Comparison of ENCODE assay signal across 19 mouse cellular contexts in the genomic region with DNA sequence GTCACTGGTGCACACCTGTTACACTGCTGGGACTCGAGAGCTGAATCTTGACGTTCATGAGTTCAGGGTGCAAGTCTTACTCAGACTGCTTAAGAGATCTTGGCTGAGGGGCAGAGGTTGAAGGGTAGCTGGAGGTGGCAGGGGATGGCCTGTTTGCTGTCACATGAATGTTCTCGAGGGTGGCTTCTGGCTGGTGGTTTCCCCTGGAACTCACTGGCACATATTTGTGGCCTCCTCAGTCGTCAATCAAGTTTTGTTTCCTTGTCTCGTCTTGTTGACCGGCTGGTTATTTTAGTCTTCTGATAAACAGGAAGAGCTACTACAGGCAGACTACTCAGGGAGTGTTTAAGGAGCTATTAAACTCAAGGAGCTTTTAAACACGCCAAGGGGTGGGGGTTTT.
DNase-seq lines count a peak whose midpoint lies in the region; ATAC-seq lines count a peak whose summit lies in the region.
"Had no signal": no experiment of that assay in that cellular context is flagged by ENCODE, and none has a peak within 500 bp of the region (broad histone marks: within the 10 kb centered on the region; RNA-seq: fewer than 3 reads in every experiment).

No protein-coding gene starts in this region.

- intact Hi-C loops in left cerebral cortex, postnatal 14 days (cut with DNase I) = loop anchor here (5.0 kb wide), 1 partner anchor 34 kb away; no protein-coding TSS in a partner anchor

- no peak overlapping the region for H3K4me2 ChIP-seq in lung, embryonic 15.5 days
- no peak overlapping the region for H3K4me2 ChIP-seq in forebrain, embryonic 12.5 days
- H3K4me2 ChIP-seq: embryonic facial prominence, embryonic 12.5 days; liver, embryonic 12.5 days had no signal

- DNase-seq in kidney, postnatal 14 days = peak; percentile 27
- DNase-seq in kidney, postnatal 36 days = no peak
- peak; percentile 36 for DNase-seq in Muller cell, postnatal 12 days (ENCODE audit: inconsistent ontology term)
- DNase-seq in skeletal muscle tissue, adult 2 months (ENCODE audit: low read depth, low spot score) = peak; percentile 17
- DNase-seq in left cerebral cortex, postnatal 14 days (ENCODE audit: low spot score in 2 of 2) = no peak
- DNase-seq in layer of hippocampus, adult 9-11 months = no peak
- DNase-seq: cerebellum, adult 8-10 months; heart, adult 2 months; left cerebral cortex, postnatal 4 days; retina, postnatal 1 day; thymus, postnatal 36 days had no signal

- no peak overlapping the region for H3K4me3 ChIP-seq in lung, embryonic 15.5 days
- H3K4me3 ChIP-seq in forebrain, embryonic 12.5 days (replicated peaks) = no peak overlapping the region
- H3K4me3 ChIP-seq: embryonic facial prominence, embryonic 12.5 days; heart, adult 2 months; layer of hippocampus, adult 2 months; liver, embryonic 12.5 days had no signal

- peak overlapping the region; percentile 21; the same call in 1 of the 2 replicates for H3K27ac ChIP-seq in lung, embryonic 15.5 days
- H3K27ac ChIP-seq in forebrain, embryonic 12.5 days = no peak overlapping the region
- H3K27ac ChIP-seq: heart, adult 2 months; layer of hippocampus, adult 2 months had no signal

- no peaks in the 10 kb centered on the region for H3K9me3 ChIP-seq in lung, embryonic 15.5 days
- H3K9me3 ChIP-seq in forebrain, embryonic 12.5 days = no peaks in the 10 kb centered on the region
- H3K9me3 ChIP-seq: embryonic facial prominence, embryonic 12.5 days; liver, embryonic 12.5 days had no signal

- no peaks in the 10 kb centered on the region for H3K36me3 ChIP-seq in lung, embryonic 15.5 days
- H3K36me3 ChIP-seq in forebrain, embryonic 12.5 days (replicated peaks) = no peaks in the 10 kb centered on the region
- H3K36me3 ChIP-seq: embryonic facial prominence, embryonic 12.5 days; liver, embryonic 12.5 days had no signal

- peaks cover 45% of the 10 kb centered on the region for H3K4me1 ChIP-seq in lung, embryonic 15.5 days
- H3K4me1 ChIP-seq in forebrain, embryonic 12.5 days = peaks cover 9% of the 10 kb centered on the region

- H3K27me3 ChIP-seq in lung, embryonic 15.5 days = no peaks in the 10 kb centered on the region
- H3K27me3 ChIP-seq in forebrain, embryonic 12.5 days = no peaks in the 10 kb centered on the region
- H3K27me3 ChIP-seq: embryonic facial prominence, embryonic 12.5 days; liver, embryonic 12.5 days had no signal

- ATAC-seq in lung, embryonic 15.5 days (ENCODE audit: borderline replicate concordance, extremely low read depth, low FRiP score, low TSS enrichment) = no peak
- ATAC-seq in forebrain, embryonic 12.5 days (ENCODE audit: low FRiP score) = no peak
- ATAC-seq: forebrain, embryonic 16.5 days; hindbrain, embryonic 16.5 days; intestine, postnatal 0 days; liver, embryonic 12.5 days had no signal

- H3K9ac ChIP-seq in lung, embryonic 15.5 days = no peak overlapping the region
- H3K9ac ChIP-seq in forebrain, embryonic 12.5 days = no peak overlapping the region
- H3K9ac ChIP-seq: embryonic facial prominence, embryonic 12.5 days; liver, embryonic 12.5 days had no signal

- 15% methylated on average over 7 of the region's 7 CpGs for WGBS in lung, embryonic 15.5 days
- WGBS in forebrain, embryonic 12.5 days = 67% methylated on average over 7 of the region's 7 CpGs

Comparison
In these comparisons a context has a peak if more than half of its experiments do, and no peak if none do; other contexts are left out.
1. DNase-seq: peak in kidney, postnatal 14 days (single experiment), Muller cell, postnatal 12 days (single experiment) and skeletal muscle tissue, adult 2 months (single experiment); none in kidney, postnatal 36 days (0 of 2), left cerebral cortex, postnatal 14 days (0 of 2) and layer of hippocampus, adult 9-11 months (single experiment).